Mouse (Mus musculus) MN1 (cell line): ENCODE data around the gene Rp9.

Experiments
- DNase-seq: peaks from one replicate; pipeline ENCODE4 v3.0.0-alpha.2; 2016; ENCODE audit warnings: low spot score

The Rp9 gene

DNA sequence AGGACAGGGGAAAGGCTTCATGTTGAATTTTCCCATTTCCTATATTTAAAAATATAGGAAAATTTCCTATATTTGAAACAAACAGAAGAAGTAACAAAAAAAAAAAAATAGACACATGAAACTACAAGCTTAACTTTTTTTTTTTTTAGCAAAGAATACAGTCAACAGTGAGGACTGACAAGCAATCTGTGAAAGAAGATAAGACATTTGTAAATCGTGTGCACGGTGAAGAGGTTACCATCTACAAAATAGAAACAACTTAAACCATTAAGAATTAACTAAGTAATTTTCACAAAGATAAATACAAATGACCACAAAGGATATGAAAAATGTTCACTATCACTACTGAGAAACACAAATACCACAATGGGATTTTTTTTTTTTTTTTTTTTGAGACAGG lies 103.3 kb downstream of the Rp9 start:
- no peak for DNase-seq
